Mouse (Mus musculus) thymus, adult 18-20 months (tissue): ENCODE measurements around the gene Ephb2.

ENCODE experiments used
- DNase-seq, 2 experiments: peaks; one replicate each; pipeline ENCODE4 v3.0.0; 2022; ENCODE audit warnings: mixed read lengths in 2 of 2

Gene Ephb2

DNA sequence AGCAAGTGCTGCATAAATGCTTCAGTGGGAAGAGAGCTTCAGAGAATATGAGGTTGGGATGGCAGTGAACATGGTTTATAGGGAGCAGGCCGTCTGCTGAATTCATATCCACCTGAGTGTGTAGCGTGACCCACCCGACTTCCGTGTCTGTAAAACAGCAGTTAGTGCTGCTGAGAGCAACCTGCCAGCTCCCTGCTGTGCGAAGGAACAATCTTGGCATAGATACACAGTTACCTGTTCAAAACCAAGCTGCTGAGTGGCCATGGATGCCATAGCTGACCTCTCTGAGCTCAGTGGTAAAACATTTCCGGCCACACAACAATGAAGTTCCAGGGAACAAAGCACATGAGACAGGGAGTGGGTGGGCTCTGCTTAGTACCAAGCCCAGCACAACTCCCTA lies 138.5 kb downstream of the Ephb2 start:
- DNase-seq, result no peak

DNA sequence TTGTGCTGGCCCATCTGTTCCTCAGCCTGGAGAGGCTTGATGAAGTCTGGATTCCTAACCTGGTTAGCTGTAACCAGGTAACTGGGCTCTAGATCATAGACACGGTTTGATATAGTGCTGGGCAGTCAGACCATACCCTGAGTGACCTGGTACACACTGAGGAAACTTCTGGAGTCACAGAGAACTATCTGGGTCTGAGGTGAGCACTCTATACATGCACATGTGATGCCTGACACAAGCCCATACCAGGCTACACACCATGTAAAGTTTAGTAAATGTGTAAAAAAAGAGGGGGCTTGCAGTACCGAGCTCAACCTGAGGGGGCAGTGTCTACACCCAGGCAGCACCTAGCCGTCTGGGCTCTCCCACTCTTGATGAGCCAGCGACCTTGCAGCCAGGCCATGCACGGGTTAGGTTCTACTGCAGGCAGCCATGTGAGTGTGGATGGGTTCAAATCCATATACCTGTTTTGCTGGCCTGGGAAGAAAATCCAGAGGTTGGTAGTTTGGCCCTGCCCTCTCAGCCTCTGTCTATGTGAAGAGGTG lies 139.3 kb downstream of the Ephb2 start:
- DNase-seq, result peak; percentile 18 to 21

GRCm38 (mm10) chr4:136695696-136696095 lies 140.1 kb downstream of the Ephb2 start:
- no peak for DNase-seq

DNA sequence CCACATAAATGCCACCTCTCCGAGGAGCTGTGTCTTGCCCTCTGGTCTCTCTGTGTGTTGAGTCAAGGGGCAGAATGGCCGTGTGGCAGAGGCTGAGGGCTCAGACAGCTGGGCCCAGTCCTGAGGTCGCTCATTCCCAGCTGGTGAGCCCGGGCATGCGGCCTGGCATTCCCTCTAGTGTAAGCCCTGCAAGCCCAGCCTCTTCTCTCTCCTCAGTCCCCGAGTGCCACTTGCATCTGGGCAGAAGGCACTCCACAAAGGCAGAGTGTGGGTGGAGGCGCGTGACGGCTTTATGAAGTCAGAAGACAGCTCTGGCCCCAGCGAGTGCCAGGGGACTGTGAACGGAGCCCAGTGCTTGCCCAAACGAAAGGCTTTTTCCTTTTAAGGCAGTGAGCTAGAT lies 145.8 kb downstream of the Ephb2 start:
- DNase-seq, result no peak

DNA sequence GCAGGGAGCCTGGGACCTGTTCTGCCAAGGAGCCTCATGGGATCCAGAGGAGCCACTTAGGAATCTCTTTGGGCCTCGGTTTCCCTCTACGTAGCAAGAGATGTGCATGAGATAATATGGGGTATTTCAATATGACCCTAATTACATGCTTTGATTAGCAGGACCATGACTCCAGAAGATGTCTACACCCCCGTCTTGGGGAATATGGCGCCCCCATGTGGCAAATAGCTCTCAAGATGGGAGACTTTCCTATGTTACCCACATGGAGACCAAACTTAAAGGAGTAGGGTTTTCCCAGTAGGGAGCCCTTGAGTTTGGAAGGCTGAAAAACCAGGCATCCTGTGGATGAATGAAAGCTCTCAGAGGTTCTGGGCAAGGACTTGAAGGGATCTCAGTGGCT lies 147.7 kb downstream of the Ephb2 start:
- DNase-seq, result no peak

GRCm38 (mm10) chr4:136685431-136685869 lies 150.3 kb downstream of the Ephb2 start:
- no peak for DNase-seq

- DNase-seq, result no peak
These were observed 151.3 kb downstream of the Ephb2 start for GRCm38 (mm10) chr4:136684485-136684884.

DNA sequence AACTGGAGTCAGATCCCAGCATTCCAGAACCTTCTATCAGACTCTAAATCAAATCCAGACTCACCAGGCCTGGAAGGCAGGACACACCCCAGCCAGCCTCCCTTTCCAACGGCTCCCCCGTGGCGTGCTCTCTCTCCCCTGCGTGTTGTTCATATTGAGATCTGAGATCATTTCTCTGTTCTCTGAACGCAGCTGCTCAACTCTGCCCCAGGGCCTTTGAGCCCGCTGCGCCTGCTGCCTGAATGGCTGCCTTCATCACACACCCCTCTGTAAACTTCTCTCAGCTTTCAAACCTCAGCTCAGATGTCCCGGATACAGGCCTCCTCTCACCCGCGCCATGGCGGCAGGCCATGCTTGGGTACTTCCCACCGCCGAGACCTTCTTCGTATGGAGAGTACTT lies 155.1 kb downstream of the Ephb2 start:
- DNase-seq, result no peak

GRCm38 (mm10) chr4:136679221-136679620 lies 156.6 kb downstream of the Ephb2 start:
- DNase-seq, result no peak

DNA sequence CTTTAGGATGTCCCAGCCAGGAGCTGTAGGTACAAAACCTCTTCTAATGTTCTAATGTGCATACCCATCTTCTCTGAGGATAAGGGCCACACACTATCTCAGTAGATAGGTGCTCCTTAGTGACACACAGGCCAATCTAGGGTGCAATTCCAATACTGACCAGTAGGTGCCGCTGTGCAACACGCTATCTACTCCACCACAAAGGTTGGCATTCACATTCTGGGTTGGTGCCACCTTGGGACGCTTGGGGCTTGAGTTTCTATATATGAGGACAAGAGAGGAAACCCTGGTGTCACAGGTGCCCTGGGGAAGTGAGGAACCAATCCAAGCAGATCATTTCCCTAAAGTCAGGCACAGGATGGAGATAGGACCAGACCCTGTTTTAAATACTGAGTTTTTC lies 157.3 kb downstream of the Ephb2 start:
- DNase-seq, result peak; percentile 44 to 52

- no peak for DNase-seq
These were observed 160.3 kb downstream of the Ephb2 start for GRCm38 (mm10) chr4:136675439-136675838.

DNA sequence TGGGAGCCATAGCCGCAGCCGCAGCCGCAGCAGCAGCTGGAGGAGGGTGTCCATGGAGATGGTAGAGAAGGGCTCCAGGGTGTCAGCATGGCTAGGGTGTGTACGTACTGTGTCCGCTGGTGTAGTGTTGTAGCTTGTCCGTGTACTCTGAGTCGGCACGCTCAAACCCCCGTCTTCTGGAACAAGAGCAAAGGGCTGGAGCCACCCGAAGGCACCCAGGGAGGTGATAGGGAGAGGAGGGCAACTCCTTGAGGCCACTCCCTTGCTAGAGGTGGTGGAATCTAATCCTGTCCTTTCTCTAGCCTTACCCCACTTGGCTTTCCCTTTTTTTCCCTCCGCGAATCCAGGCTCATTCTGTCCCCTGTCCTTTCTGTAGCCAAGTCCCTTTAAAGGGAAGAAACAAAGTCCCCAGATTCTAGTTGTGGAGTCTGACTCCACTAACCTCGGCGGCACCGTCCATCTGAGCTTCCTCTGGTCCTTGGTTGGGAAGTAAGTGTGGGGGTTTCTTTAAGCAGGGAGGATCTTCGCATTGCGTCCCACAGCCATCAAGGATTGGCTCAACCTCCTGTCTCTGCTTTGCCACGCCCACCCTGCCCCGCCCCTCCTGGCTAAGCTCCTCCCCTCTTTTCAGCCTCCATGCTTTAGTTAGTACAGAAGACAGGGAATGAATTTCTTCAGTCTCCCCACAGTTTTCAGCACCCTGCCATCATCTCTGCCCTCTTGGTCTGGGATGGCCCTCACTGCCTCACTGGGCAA lies 163.3 kb downstream of the Ephb2 start:
- DNase-seq, result no peak

DNA sequence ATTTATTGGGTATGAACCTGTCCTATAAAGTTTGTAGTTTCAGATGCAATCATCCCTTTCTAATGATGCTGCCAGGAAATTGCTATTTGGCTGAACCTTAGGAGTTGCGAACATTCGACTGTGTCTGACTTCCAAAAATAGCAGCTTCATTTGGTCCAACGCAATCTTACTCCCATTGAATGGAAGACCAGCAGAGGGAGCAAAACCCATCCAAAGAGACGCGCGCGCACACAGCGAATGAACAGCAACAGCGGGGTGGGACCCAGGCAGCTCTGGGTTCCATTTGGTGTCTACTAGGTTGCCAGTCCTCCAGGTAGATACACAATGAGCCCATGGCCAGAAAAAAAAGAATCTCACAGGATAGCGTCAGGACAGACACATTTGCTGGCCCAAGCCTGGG lies 168.0 kb downstream of the Ephb2 start:
- DNase-seq, result no peak

DNA sequence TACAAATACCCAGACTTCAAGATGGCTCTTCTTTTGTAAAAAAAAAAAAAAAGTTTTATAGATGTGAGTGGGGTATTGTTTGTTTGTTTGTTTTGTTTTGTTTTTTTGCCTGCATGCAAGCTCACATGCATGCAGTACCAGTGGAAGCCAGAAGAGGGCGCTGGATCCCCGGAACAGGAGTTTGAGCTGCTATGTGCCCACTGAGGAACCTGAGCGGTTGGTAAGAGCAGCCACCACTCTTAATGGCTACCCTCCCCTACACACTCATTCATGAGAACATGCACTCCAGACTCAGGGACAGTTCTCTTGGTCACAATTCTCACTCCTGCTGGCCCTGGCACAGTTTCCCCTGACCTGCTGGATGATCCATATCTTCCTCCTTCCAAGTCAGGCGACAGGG lies 169.8 kb downstream of the Ephb2 start:
- no peak for DNase-seq

DNA sequence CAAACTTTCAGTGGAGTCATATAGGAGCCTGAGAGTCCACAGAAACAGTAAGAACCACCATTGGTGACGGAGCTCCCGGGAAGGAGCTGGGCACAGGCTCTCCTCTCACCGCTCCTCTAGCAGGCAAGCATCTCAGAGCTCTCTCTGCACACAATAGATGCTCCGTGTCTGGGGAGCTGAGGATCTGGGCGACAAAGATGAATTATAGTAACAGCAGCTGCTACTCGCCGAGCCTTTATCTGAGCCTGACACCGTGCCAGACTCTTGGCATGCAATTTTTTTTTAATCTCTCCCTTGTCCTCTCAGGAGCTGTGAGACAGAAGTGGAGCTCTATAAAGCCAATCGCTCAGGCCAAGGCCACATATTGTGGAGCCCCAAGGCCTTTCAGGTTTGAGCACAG lies 170.7 kb downstream of the Ephb2 start:
- no peak for DNase-seq

GRCm38 (mm10) chr4:136657914-136658313 lies 177.9 kb downstream of the Ephb2 start:
- no peak for DNase-seq

- DNase-seq, result no peak
These were observed 182.0 kb downstream of the Ephb2 start for GRCm38 (mm10) chr4:136653692-136654234.

DNA sequence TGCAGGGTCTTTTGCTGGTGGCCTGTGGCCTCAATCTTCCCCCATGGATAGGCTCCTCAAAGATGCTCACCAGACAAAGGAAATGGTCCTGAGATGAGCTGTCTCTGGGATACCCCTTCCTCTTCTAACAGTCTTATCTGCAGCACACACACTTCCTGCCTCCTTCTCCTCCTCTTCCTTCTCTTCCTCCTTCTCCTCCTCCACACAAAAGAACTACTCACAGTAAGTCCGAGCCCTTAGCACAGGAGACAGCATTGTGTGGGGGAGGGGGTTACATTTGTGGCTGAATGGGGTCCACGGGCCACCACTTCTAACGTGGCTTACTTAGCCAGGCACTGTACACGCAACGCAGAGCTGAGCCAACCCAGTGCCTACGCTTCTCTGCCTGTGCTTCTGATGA lies 182.8 kb downstream of the Ephb2 start:
- DNase-seq, result no peak

DNA sequence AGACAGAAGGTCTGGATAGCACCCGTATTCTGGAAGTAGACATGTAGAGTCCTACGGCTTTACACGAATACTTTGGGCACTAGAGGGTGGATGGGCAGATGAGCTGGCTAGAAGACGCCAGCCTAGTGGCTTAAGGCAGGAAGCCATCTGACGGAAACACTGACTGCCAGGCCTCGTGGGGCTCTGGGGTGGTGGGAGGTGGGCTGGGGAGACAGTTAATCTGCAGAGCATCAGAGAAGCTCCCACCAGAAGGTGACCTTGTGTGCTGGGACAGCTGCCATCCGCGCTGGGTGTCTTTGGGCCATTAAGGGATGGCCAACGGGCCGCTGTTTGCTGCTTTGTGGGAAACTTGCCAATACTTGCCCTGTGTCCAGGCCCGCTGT lies 183.3 kb downstream of the Ephb2 start:
- DNase-seq, result no peak

DNA sequence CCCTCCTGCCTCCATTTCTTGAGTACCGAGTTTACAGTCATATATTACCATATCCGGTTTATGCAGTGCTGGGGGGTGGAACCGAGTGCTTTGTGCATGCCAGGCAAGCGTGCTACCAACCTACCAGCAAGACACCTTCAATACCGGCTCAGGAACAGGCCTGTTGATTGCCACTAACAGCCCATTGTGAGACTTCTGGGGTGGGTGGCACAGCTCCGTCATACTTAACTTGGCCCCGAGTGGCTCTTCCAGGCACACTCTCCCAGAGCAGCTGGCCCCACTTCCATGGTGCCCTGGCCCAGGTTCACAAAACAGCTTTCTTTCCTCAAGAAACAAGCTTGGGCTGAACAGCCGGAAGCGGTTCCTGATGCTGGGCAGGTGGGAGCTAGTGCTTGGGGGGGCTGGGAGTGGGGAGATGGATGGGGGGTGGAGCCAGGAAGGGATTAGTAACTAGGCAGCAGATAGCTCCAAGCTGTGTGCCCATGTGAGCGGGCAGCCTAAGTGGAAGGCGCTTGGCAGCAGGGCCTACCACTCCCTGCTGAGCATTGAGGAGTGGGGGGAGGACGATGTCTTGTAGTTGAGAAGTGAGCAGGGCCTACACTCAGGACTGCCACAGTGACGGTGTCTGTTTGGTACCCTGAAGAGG lies 183.8 kb downstream of the Ephb2 start:
- DNase-seq, result no peak

GRCm38 (mm10) chr4:136651357-136651811 lies 184.4 kb downstream of the Ephb2 start:
- DNase-seq, result no peak

- no peak for DNase-seq
These were observed 185.5 kb downstream of the Ephb2 start for GRCm38 (mm10) chr4:136650261-136650660.

DNA sequence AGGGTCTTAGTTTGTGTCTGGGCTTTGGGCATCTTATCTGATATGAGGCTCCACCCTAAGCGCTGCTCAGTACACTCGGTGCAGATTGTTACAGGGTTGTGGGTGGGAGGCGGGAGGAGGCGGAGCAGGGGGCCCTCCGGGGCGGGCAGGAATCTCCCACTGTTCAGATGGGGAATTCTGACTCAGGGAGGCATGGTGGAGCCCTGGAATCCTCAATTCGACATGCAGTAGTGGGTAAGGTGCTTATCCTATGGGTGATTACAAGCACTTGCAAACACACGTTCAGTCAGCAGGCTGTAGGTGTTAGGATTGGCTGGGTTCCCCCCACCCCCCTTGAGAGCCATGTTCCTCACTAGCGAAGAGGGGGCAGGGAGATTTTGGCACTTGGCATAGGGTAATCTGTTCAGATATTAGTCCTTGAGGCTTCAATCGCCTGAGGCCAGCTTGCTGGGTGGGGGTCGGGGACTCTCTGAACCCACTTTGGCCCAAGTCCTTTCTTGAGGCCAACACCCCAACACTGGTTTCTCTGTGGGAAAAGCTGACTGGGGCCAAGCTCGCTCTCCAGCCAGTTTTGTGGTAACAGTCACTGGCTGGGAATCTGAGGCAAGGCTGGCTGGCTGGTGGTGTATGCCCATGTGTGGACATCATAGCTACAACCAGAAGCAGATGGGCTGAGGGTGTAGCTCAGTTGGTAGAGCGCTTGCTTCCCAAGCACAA lies 186.2 kb downstream of the Ephb2 start:
- no peak for DNase-seq
